Mouse (Mus musculus): ENCODE measurements around the gene Rhog. TPM values are rescaled to one million over a fixed set of nuclear protein-coding genes. Genes with fewer than 3 reads are reported as not detected.

Gene Rhog
- polyA plus RNA-seq, 1 experiment from 2014 or later = 56.3 TPM

- Histone ChIP-seq H3K4me3 (ENCODE audit: low read depth, low read length) (no peak overlapping the region), H3K9ac (ENCODE audit: low read depth, low read length) (no peak overlapping the region), H3K4me1 (ENCODE audit: control insufficient read depth, low read depth, low read length) (peaks cover 28% of the 10 kb centered on the region), H3K9me3 (replicated peaks; ENCODE audit: control insufficient read depth, low read length) (no peaks in the 10 kb centered on the region), H3K36me3 (ENCODE audit: control insufficient read depth, insufficient read depth) (peaks cover 35% of the 10 kb centered on the region), H3K27ac (ENCODE audit: low read length) (no peak overlapping the region), H3K4me2 (ENCODE audit: low read depth, low read length) (no peak overlapping the region), H3K27me3 (ENCODE audit: control insufficient read depth, insufficient read depth, low read depth, low read length) (no peaks in the 10 kb centered on the region)
- no peak for ATAC-seq (ENCODE audit: low read depth)
- 87% methylated on average over 16 of the region's 16 CpGs for WGBS (ENCODE audit: insufficient replicate concordance)
These were observed 16.3 kb downstream of the Rhog start for GRCm38 (mm10) chr7:102239591-102239990.

- no peaks in the 10 kb centered on the region for H3K9me3 ChIP-seq (replicated peaks; ENCODE audit: control insufficient read depth, low read length)
- H3K9ac ChIP-seq (ENCODE audit: low read depth, low read length) = no peak overlapping the region
- H3K27me3 ChIP-seq (ENCODE audit: control insufficient read depth, insufficient read depth, low read depth, low read length) = no peaks in the 10 kb centered on the region
- H3K36me3 ChIP-seq (ENCODE audit: control insufficient read depth, insufficient read depth) = peaks cover 35% of the 10 kb centered on the region
- no peak overlapping the region for H3K27ac ChIP-seq (ENCODE audit: low read length)
- no peak overlapping the region for H3K4me3 ChIP-seq (ENCODE audit: low read depth, low read length)
- ATAC-seq (ENCODE audit: low read depth) = no peak
- no peak overlapping the region for H3K4me2 ChIP-seq (ENCODE audit: low read depth, low read length)
- 79% methylated on average over 8 of the region's 8 CpGs for WGBS (ENCODE audit: insufficient replicate concordance)
- H3K4me1 ChIP-seq (ENCODE audit: control insufficient read depth, low read depth, low read length) = peaks cover 19% of the 10 kb centered on the region
These were observed 17.1 kb downstream of the Rhog start for GRCm38 (mm10) chr7:102238686-102239286.

DNA sequence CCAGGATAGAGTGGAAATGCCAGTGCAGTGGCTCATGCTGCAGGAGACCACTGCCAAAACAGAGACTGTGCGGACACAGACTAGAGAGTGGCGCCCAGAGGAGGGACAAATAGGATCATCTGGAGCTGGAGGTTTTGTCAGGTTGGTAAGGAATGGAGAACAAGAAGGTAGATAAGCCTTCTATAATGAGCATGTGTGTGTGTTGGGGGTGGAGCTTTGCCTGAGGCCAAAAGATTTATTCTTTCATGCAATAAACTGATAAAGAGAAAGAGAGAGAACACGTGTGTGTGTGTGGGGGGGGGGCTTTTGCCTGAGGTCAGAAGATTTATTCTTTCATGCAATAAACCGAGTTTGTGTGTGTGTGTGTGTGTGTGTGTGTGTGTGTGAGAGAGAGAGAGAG lies 22.8 kb downstream of the Rhog start:
- Histone ChIP-seq H3K9me3 (replicated peaks; ENCODE audit: control insufficient read depth, low read length) (no peaks in the 10 kb centered on the region), H3K27me3 (ENCODE audit: control insufficient read depth, insufficient read depth, low read depth, low read length) (no peaks in the 10 kb centered on the region), H3K4me3 (ENCODE audit: low read depth, low read length) (no peak overlapping the region), H3K4me2 (ENCODE audit: low read depth, low read length) (no peak overlapping the region), H3K9ac (ENCODE audit: low read depth, low read length) (no peak overlapping the region), H3K27ac (ENCODE audit: low read length) (no peak overlapping the region), H3K36me3 (ENCODE audit: control insufficient read depth, insufficient read depth) (peaks cover 5% of the 10 kb centered on the region), H3K4me1 (ENCODE audit: control insufficient read depth, low read depth, low read length) (no peaks in the 10 kb centered on the region)
- 49% methylated on average over 4 of the region's 4 CpGs for WGBS (ENCODE audit: insufficient replicate concordance)
- no peak for ATAC-seq (ENCODE audit: low read depth)

GRCm38 (mm10) chr7:102229814-102230213 lies 26.0 kb downstream of the Rhog start:
- no peaks in the 10 kb centered on the region for H3K4me1 ChIP-seq (ENCODE audit: control insufficient read depth, low read depth, low read length)
- no peaks in the 10 kb centered on the region for H3K9me3 ChIP-seq (replicated peaks; ENCODE audit: control insufficient read depth, low read length)
- no peak overlapping the region for H3K9ac ChIP-seq (ENCODE audit: low read depth, low read length)
- no peaks in the 10 kb centered on the region for H3K27me3 ChIP-seq (ENCODE audit: control insufficient read depth, insufficient read depth, low read depth, low read length)
- no peak overlapping the region for H3K4me2 ChIP-seq (ENCODE audit: low read depth, low read length)
- H3K36me3 ChIP-seq (ENCODE audit: control insufficient read depth, insufficient read depth) = no peaks in the 10 kb centered on the region
- no peak for ATAC-seq (ENCODE audit: low read depth)
- WGBS (ENCODE audit: insufficient replicate concordance) = 71% methylated on average over 6 of the region's 6 CpGs
- no peak overlapping the region for H3K4me3 ChIP-seq (ENCODE audit: low read depth, low read length)
- H3K27ac ChIP-seq (ENCODE audit: low read length) = no peak overlapping the region

DNA sequence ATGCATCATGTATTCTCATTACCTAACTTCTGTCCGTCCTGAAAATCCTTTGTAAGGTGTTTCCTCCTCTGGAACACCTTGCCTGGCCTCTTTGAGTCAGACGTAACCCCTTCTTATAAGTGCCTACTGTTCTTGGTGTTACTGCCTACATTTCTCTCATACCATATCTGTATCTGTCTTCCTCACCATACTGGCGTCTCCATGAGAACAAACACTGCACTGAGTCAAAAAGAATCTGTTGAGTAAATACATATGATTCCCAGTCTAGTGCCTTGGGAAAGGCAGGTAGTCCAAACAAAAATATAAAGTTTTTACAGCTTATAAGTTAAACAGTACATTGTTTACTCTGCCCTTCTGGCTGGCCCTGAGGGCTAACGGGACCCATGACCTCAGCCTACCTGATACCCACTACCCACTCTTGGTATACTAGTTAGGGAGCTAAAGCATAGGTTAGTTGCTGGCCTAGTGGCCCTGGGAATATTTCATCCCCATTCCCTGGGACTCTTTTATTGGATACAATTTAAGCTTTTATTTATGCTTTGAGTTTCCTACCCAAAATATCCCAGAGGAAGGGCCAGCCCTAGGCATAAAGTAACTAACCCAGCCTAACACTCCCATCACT lies 27.7 kb downstream of the Rhog start:
- Histone ChIP-seq H3K27ac (ENCODE audit: low read length) (no peak overlapping the region), H3K9ac (ENCODE audit: low read depth, low read length) (no peak overlapping the region), H3K9me3 (replicated peaks; ENCODE audit: control insufficient read depth, low read length) (no peaks in the 10 kb centered on the region), H3K4me2 (ENCODE audit: low read depth, low read length) (no peak overlapping the region), H3K4me1 (ENCODE audit: control insufficient read depth, low read depth, low read length) (peaks cover under 1% of the 10 kb centered on the region), H3K4me3 (ENCODE audit: low read depth, low read length) (no peak overlapping the region), H3K27me3 (ENCODE audit: control insufficient read depth, insufficient read depth, low read depth, low read length) (no peaks in the 10 kb centered on the region), H3K36me3 (ENCODE audit: control insufficient read depth, insufficient read depth) (no peaks in the 10 kb centered on the region)
- no peak for ATAC-seq (ENCODE audit: low read depth)
- 70% methylated on average over 4 of the region's 4 CpGs for WGBS (ENCODE audit: insufficient replicate concordance)

- Histone ChIP-seq H3K9ac (ENCODE audit: low read depth, low read length) (no peak overlapping the region), H3K27me3 (ENCODE audit: control insufficient read depth, insufficient read depth, low read depth, low read length) (no peaks in the 10 kb centered on the region), H3K4me2 (ENCODE audit: low read depth, low read length) (no peak overlapping the region), H3K4me1 (ENCODE audit: control insufficient read depth, low read depth, low read length) (peaks cover 9% of the 10 kb centered on the region), H3K27ac (ENCODE audit: low read length) (no peak overlapping the region), H3K36me3 (ENCODE audit: control insufficient read depth, insufficient read depth) (no peaks in the 10 kb centered on the region), H3K9me3 (replicated peaks; ENCODE audit: control insufficient read depth, low read length) (no peaks in the 10 kb centered on the region), H3K4me3 (ENCODE audit: low read depth, low read length) (no peak overlapping the region)
- ATAC-seq (ENCODE audit: low read depth) = no peak
- 81% methylated on average over 6 of the region's 6 CpGs for WGBS (ENCODE audit: insufficient replicate concordance)
These were observed 29.8 kb downstream of the Rhog start for GRCm38 (mm10) chr7:102226051-102226450.

DNA sequence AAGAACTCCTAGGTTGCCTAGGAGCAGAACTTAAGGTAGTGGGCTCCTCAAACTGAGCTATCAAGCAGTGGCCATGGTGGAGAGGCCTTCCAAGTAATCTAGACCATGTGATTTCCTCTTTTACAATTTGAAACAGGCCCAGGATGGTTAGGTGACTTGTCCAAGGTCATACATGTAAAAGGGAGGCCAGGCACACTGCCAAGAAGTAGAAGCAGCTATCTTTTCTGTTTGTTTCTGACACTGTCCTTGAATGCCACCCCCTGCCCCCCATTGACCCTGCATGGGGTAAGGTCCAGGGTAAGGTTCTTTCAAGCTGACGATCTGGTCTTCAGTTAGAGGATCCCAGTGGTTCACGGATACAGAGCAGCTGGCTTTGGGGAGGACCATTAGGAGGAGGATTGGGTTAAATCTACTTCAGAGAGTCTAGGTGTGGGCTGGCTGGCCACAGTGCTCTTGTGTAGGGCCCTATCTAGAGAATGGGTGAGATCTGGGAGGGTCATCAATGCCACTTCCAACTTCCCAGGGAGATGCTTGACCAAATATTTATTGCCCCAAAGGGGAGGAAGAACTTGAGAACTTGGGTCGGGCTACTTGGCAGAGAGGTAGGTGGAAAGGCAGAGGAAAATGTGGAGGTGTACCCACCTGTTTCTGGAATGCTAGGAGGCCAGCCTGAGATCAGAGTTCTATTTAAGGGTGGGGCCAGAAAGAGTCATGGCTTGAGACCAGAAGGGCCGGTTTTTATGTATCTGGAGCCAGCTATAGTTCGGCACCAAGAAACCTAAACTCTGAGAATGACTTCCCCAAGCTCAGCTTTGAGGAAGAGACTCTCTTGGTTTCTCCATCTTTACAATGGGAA lies 31.7 kb downstream of the Rhog start:
- Histone ChIP-seq H3K4me3 (ENCODE audit: low read depth, low read length) (no peak overlapping the region), H3K36me3 (ENCODE audit: control insufficient read depth, insufficient read depth) (no peaks in the 10 kb centered on the region), H3K4me1 (ENCODE audit: control insufficient read depth, low read depth, low read length) (peaks cover 9% of the 10 kb centered on the region), H3K9ac (ENCODE audit: low read depth, low read length) (no peak overlapping the region), H3K27me3 (ENCODE audit: control insufficient read depth, insufficient read depth, low read depth, low read length) (no peaks in the 10 kb centered on the region), H3K9me3 (replicated peaks; ENCODE audit: control insufficient read depth, low read length) (no peaks in the 10 kb centered on the region), H3K27ac (ENCODE audit: low read length) (no peak overlapping the region), H3K4me2 (ENCODE audit: low read depth, low read length) (0 out of 2 replicates have a peak overlapping the region, but pooled peaks have one; percentile 92)
- WGBS (ENCODE audit: insufficient replicate concordance) = 65% methylated on average over 5 of the region's 5 CpGs
- ATAC-seq (ENCODE audit: low read depth) = 0 out of 2 replicates have a peak, but pooled peaks have one; percentile 4

GRCm38 (mm10) chr7:102222830-102223556 lies 32.9 kb downstream of the Rhog start:
- peak overlapping the region; percentile 65 for H3K27ac ChIP-seq (ENCODE audit: low read length)
- H3K9me3 ChIP-seq (replicated peaks; ENCODE audit: control insufficient read depth, low read length) = no peaks in the 10 kb centered on the region
- WGBS (ENCODE audit: insufficient replicate concordance) = 2% methylated on average over 31 of the region's 31 CpGs
- no peaks in the 10 kb centered on the region for H3K36me3 ChIP-seq (ENCODE audit: control insufficient read depth, insufficient read depth)
- H3K27me3 ChIP-seq (ENCODE audit: control insufficient read depth, insufficient read depth, low read depth, low read length) = no peaks in the 10 kb centered on the region
- H3K9ac ChIP-seq (ENCODE audit: low read depth, low read length) = peak overlapping the region; percentile 69
- H3K4me2 ChIP-seq (ENCODE audit: low read depth, low read length) = peak overlapping the region; percentile 92
- peaks cover 9% of the 10 kb centered on the region for H3K4me1 ChIP-seq (ENCODE audit: control insufficient read depth, low read depth, low read length)
- ATAC-seq (ENCODE audit: low read depth) = peak; percentile 79
- H3K4me3 ChIP-seq (ENCODE audit: low read depth, low read length) = peak overlapping the region; percentile 71
